Mouse (Mus musculus) kidney, postnatal 0 days (tissue): ENCODE results near the gene Cdkn2d. TPM values are rescaled to one million over a fixed set of nuclear protein-coding genes. Genes with fewer than 3 reads are reported as not detected.
"Not testable (repeated sequence)": the region's sequence is repeated elsewhere in the genome, so short reads cannot be mapped to it uniquely, and the experiment has no call there.

Experiments used
- ATAC-seq: fragments of 200-750 bp; cut with Nextera tagmentation; replicated peaks from 2 replicates; pipeline ENCODE4 v1.8.0; 2017; ENCODE audit warnings: low read depth, moderate number of reproducible peaks, moderate TSS enrichment, moderate library complexity; ENCODE audit not compliant: low FRiP score
- DNase-seq: peaks from one replicate; pipeline ENCODE4 v3.0.0-alpha.2; 2016; ENCODE audit warnings: low spot score
- H3K27ac ChIP-seq: fragments of 300-500 bp; sonication (generic); 2 replicates; pipeline ENCODE4 v1.5.1; 2014; ENCODE audit warnings: mild to moderate bottlenecking
- H3K27me3 ChIP-seq: fragments of 300-500 bp; sonication (generic); 2 replicates; pipeline ENCODE4 v1.6.1; 2014; ENCODE audit warnings: low read length, mixed read lengths; ENCODE audit not compliant: insufficient read depth
- H3K36me3 ChIP-seq: fragments of 300-500 bp; sonication (generic); 2 replicates; pipeline ENCODE4 v1.6.1; 2014; ENCODE audit warnings: low read length, mixed read lengths; ENCODE audit not compliant: insufficient read depth
- H3K4me1 ChIP-seq: fragments of 300-500 bp; sonication (generic); replicated peaks from 2 replicates; pipeline ENCODE4 v1.6.1; 2014; ENCODE audit warnings: antibody characterized with exemption, low read length, mixed read lengths; ENCODE audit not compliant: insufficient read depth
- H3K4me2 ChIP-seq: fragments of 300-500 bp; sonication (generic); 2 replicates; pipeline ENCODE4 v1.6.1; 2014; ENCODE audit warnings: mild to moderate bottlenecking, low read length, moderate library complexity, mixed read lengths
- H3K4me3 ChIP-seq: fragments of 300-500 bp; sonication (generic); replicated peaks from 2 replicates; pipeline ENCODE4 v1.5.1; 2014; ENCODE audit warnings: low read depth, low read length
- H3K9ac ChIP-seq: fragments of 300-500 bp; sonication (generic); 2 replicates; pipeline ENCODE4 v1.6.1; 2014; ENCODE audit warnings: low read depth, low read length
- H3K9me3 ChIP-seq: fragments of 300-500 bp; sonication (generic); replicated peaks from 2 replicates; pipeline ENCODE4 v1.6.1; 2016; ENCODE audit warnings: low read length, inconsistent platforms, mixed read lengths
- CTCF ChIP-seq: IDR thresholded peaks from 2 replicates; pipeline ENCODE4 v1.5.1; 2016; ENCODE audit warnings: antibody characterized with exemption, low read depth, mild to moderate bottlenecking, moderate library complexity
- WGBS: fragments of 180-500 bp; shearing (Covaris S2); extraction: QIAGEN DNeasy Blood & Tissue Kit; methylation state at CpG from one replicate; pipeline ENCODE4 v1.1.7; 2014; 5-methylcytosine and 5-hydroxymethylcytosine counted together
- polyA plus RNA-seq: library from polyadenylated mRNA; unstranded; fragments of >200 nt; fragmentation: Nextera tagmentation; extraction: Ambion mirVana; gene quantifications from 2 replicates; pipeline ENCODE4 v1.2.1, GENCODE M21; 2015

Gene Cdkn2d
- polyA plus RNA-seq, 1 experiment from 2014 or later: 31.4 TPM

DNA sequence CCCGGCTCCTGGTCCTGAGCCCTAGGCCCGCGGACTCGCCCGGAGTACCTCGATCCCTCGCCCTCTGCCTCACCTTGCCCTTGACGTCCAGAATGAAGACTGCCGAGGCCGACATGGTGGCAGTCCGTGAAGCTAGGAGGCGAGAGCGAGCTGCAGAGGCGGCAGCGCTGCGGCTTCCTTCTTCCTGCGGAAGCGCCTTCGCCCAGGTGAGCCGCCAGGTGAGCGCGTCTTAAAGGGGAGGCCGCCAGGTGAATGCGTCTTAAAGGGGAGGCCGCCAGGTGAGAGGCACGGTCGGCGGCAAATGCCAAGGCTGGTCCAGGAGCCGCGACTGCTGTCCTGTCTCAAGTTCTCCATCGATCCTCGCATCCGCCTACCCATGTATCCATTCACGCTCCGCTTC is 20.9 kb upstream of the Cdkn2d start, which contains the start of gene Ap1m2:
TSS of gene Ap1m2 (minus strand) at position 204 of the 400 bp plus-strand sequence.
- Histone ChIP-seq H3K4me3 (peak within 1 kb of the TSS; percentile 36), H3K9me3 (no peaks in the 10 kb centered on the region), H3K27me3 (no peaks in the 10 kb centered on the region), H3K36me3 (no peaks in the 10 kb centered on the region), H3K4me1 (no peaks in the 10 kb centered on the region), H3K9ac (peak within 1 kb of the TSS; percentile 58), H3K4me2 (peak within 1 kb of the TSS; percentile 42), H3K27ac (peak within 1 kb of the TSS; percentile 31; the same call in 1 of the 2 replicates)
- ATAC-seq: no peak
- TF ChIP-seq CTCF: peak; percentile 50
- no peak for DNase-seq
- WGBS: 10% methylated on average over 35 of the region's 35 CpGs

DNA sequence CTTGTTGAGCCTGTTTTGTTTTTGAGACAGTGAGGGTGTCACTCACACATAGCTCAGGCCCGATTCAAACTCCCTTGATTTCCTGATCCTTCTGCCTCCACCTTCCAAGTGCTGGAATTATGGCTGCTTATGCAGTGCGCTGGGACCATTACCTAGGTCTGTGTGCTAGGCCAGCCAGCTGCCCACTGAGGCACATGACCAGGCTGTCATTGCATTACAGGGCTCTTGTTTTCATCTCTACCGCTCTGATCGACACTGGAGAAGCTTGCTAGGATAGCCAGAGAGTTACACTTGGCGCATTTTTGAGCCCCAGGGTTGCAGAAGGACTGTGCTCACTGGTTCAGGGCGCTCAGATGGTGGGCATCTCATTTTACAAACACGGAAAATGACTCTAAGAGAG is 20.5 kb upstream of the Cdkn2d start:
- no peaks in the 10 kb centered on the region for H3K27me3 ChIP-seq
- H3K9me3 ChIP-seq: no peaks in the 10 kb centered on the region
- peak overlapping the region; percentile 42 for H3K4me2 ChIP-seq
- ATAC-seq: no peak
- H3K9ac ChIP-seq: peak overlapping the region; percentile 58
- no peaks in the 10 kb centered on the region for H3K4me1 ChIP-seq
- peak overlapping the region; percentile 31; the same call in 1 of the 2 replicates for H3K27ac ChIP-seq
- H3K36me3 ChIP-seq: no peaks in the 10 kb centered on the region
- H3K4me3 ChIP-seq: peak overlapping the region; percentile 36
- TF ChIP-seq CTCF: no peak
- DNase-seq: no peak
- 32% methylated on average over 7 of the region's 7 CpGs for WGBS

DNA sequence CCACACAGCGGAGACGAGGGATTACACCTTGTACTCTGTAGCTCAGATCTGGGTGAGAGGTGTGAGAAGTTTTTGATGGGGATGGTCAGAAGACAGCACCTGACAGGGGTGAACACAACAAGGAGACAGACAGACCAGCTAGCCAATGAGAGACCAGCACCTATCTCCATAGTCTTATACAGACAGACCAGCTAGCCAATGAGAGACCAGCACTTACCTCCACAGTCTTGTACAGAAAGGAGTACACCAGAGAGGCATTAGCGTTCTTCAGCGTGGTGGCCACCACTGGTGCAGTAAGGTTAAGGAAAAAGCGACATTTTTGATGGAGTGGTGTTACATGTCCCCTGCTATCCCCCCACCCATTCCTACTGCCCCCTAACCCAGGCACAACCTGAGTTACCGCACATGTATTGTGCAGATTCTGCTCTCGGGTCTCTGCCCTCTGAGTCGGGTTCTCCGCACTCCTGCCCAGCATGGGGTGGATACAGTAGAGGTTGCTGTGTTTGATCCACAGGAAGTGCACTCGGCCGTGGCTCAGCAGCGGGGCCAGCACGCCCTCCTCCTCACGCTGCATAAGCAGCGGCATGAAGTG is 18.0 kb upstream of the Cdkn2d start:
- no peaks in the 10 kb centered on the region for H3K4me1 ChIP-seq
- H3K4me2 ChIP-seq: peak overlapping the region; percentile 37; the same call in 1 of the 2 replicates
- H3K4me3 ChIP-seq: no peak overlapping the region
- no peak for DNase-seq
- H3K27ac ChIP-seq: peak overlapping the region; percentile 36; the same call in 1 of the 2 replicates
- TF ChIP-seq CTCF: no peak
- no peak overlapping the region for H3K9ac ChIP-seq
- peak; percentile 74 for ATAC-seq
- H3K27me3 ChIP-seq: no peaks in the 10 kb centered on the region
- H3K9me3 ChIP-seq: no peaks in the 10 kb centered on the region
- H3K36me3 ChIP-seq: no peaks in the 10 kb centered on the region
- 43% methylated on average over 15 of the region's 15 CpGs for WGBS

DNA sequence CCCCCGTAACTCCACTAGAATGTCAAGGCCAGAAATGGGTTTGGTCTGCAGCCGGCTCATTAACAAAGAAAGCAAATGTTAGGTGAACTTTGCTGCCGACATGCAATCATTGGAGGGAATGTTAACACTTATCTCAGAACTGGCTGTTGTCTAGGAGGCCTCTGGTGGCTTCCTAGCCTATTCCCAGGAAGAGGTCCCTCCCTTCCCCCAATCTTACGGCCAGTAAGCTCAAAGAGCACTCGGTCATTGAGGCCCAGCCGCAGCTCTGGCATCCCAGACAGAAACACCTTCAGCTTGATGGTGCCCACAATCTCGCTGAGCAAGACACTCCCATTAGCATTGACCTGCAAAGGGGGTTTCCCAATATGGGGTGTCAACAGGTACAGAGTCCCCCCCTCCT is 13.9 kb upstream of the Cdkn2d start:
- ATAC-seq (no peak), DNase-seq (no peak)
- WGBS: 73% methylated on average over 7 of the region's 7 CpGs
- no peaks in the 10 kb centered on the region for H3K27me3 ChIP-seq
- no peaks in the 10 kb centered on the region for H3K9me3 ChIP-seq
- no peaks in the 10 kb centered on the region for H3K36me3 ChIP-seq
- no peak overlapping the region for H3K27ac ChIP-seq
- H3K4me3 ChIP-seq: no peak overlapping the region
- no peak for TF ChIP-seq CTCF
- no peak overlapping the region for H3K9ac ChIP-seq
- H3K4me1 ChIP-seq: no peaks in the 10 kb centered on the region
- H3K4me2 ChIP-seq: no peak overlapping the region

DNA sequence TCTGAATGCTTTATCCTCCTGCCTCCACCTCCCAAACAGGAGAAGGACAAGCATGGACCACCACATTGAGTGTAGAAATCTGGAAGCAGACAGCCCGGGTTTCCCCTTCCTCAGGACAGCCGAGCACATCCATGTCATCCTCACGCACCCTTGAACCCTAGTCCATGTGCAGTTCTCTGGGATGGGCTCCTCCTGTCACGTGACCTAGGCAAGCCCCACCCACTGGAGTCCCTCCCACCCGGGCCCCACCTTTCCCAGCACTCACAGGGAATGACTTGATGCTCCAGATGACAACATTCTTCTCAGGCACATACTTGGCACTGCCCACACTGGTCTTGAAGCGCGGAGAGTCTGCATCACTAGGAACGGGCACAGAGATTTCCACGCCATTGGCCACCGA is 7.8 kb upstream of the Cdkn2d start:
- no peak for TF ChIP-seq CTCF
- Histone ChIP-seq H3K27me3 (no peaks in the 10 kb centered on the region), H3K4me3 (no peak overlapping the region), H3K9ac (no peak overlapping the region), H3K4me2 (no peak overlapping the region), H3K4me1 (no peaks in the 10 kb centered on the region), H3K36me3 (no peaks in the 10 kb centered on the region), H3K27ac (no peak overlapping the region), H3K9me3 (no peaks in the 10 kb centered on the region)
- 81% methylated on average over 10 of the region's 10 CpGs for WGBS
- DNase-seq (no peak), ATAC-seq (no peak)

DNA sequence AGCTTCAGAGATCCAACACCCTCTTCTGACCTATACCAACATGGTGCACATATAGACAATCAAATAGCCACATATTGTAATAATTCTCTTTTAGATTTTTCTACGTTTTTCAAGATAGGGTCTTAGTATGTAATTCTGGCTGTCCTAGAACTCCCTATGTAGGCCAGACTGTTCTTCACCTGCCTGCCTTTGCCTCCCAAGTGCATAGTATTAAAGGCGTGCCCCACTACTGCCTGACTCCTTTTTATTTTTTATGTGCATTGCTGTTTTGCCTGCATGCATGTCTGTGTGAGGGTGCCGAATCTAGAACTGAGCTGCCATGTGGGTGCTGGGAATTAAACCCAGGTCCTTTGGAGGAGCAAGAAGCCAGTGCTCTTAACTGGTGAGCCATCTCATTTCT is 1.1 kb upstream of the Cdkn2d start:
- H3K4me1 ChIP-seq: peaks cover 16% of the 10 kb centered on the region
- ATAC-seq (no peak), DNase-seq (no peak)
- 90% methylated on average over 3 of the region's 3 CpGs for WGBS
- no peak overlapping the region for H3K4me2 ChIP-seq
- no peak overlapping the region for H3K4me3 ChIP-seq
- no peaks in the 10 kb centered on the region for H3K9me3 ChIP-seq
- TF ChIP-seq CTCF: no peak
- H3K36me3 ChIP-seq: no peaks in the 10 kb centered on the region
- H3K27me3 ChIP-seq: no peaks in the 10 kb centered on the region
- no peak overlapping the region for H3K9ac ChIP-seq
- no peak overlapping the region for H3K27ac ChIP-seq

DNA sequence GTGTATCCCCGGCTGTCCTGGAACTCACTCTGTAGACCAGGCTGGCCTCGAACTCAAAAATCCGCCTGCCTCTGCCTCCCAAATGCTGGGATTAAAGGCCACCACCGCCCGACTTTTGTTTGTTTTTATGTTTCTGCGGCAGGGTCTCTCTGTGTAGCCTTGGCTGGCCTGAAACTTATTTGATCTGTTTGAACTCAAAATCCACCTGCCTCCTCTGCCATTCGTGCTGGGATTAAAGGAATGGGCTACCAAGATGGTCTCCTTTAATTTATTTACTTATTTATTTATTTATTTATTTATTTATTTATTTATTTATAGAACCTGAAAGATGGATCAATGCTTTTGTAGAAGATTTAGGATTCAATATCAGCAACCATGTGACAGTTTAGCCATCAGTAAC is 661 bp upstream of the Cdkn2d start:
- 16% methylated on average over 7 of the region's 7 CpGs for WGBS
- H3K27ac ChIP-seq: peak overlapping the region; percentile 73
- peak overlapping the region; percentile 46 for H3K4me2 ChIP-seq
- H3K36me3 ChIP-seq, H3K27me3 ChIP-seq, DNase-seq, ATAC-seq, H3K9ac ChIP-seq, H3K9me3 ChIP-seq: not testable (repeated sequence)
- 0 out of 2 replicates have a peak overlapping the region, but pooled peaks have one; percentile 14 for H3K4me3 ChIP-seq
- peaks cover 20% of the 10 kb centered on the region for H3K4me1 ChIP-seq
